28 mouse cellular contexts compared by ENCODE assay signal in genomic region chr16:52980995-52981394, GRCm38 (mm10).
"Had no signal": no experiment of that assay in that cellular context is flagged by ENCODE, and none has a peak within 500 bp of the region (broad histone marks: within the 10 kb centered on the region; RNA-seq: fewer than 3 reads in every experiment).

No protein-coding gene starts in this region.

- H3K4me3 ChIP-seq: limb, embryonic 10.5 days; limb, embryonic 12.5 days; limb, embryonic 13.5 days; limb, embryonic 15.5 days; liver, embryonic 12.5 days; liver, embryonic 13.5 days; liver, embryonic 15.5 days; lung, embryonic 15.5 days; megakaryocyte, embryonic 14.5 days; midbrain, embryonic 10.5 days; midbrain, embryonic 12.5 days; midbrain, embryonic 13.5 days; midbrain, embryonic 15.5 days; myocyte; neural tube, embryonic 12.5 days had no signal

- H3K4me1 ChIP-seq: limb, embryonic 12.5 days; limb, embryonic 15.5 days; liver, embryonic 12.5 days; liver, embryonic 13.5 days; liver, embryonic 15.5 days; lung, embryonic 15.5 days; midbrain, embryonic 10.5 days; midbrain, embryonic 12.5 days; midbrain, embryonic 13.5 days; midbrain, embryonic 15.5 days; neural tube, embryonic 12.5 days had no signal

- DNase-seq: left cerebral cortex, postnatal 4 days; liver; liver, embryonic 13.5 days; liver, postnatal 0 days; lung, adult 18-20 months; lung, adult 2 months; lung, embryonic 14.5 days; lung, postnatal 10 days; lung, postnatal 14 days; lung, postnatal 36 days; lung, postnatal 4 days; midbrain, embryonic 14.5 days had no signal

- H3K27me3 ChIP-seq: limb, embryonic 12.5 days; limb, embryonic 13.5 days; limb, embryonic 15.5 days; liver, embryonic 12.5 days; liver, embryonic 13.5 days; liver, embryonic 15.5 days; lung, embryonic 15.5 days; megakaryocyte, embryonic 14.5 days; midbrain, embryonic 12.5 days; midbrain, embryonic 13.5 days; midbrain, embryonic 15.5 days; neural tube, embryonic 12.5 days had no signal

- H3K36me3 ChIP-seq: limb, embryonic 10.5 days; limb, embryonic 12.5 days; limb, embryonic 13.5 days; limb, embryonic 15.5 days; liver, embryonic 12.5 days; liver, embryonic 13.5 days; liver, embryonic 15.5 days; lung, embryonic 15.5 days; midbrain, embryonic 10.5 days; midbrain, embryonic 12.5 days; midbrain, embryonic 13.5 days; midbrain, embryonic 15.5 days; neural tube, embryonic 12.5 days had no signal

- H3K9ac ChIP-seq: limb, embryonic 12.5 days; limb, embryonic 13.5 days; limb, embryonic 15.5 days; liver, embryonic 12.5 days; liver, embryonic 13.5 days; liver, embryonic 14.5 days; liver, embryonic 15.5 days; liver, postnatal 0 days; lung, embryonic 14.5 days; lung, embryonic 15.5 days; midbrain, embryonic 12.5 days; midbrain, embryonic 13.5 days; midbrain, embryonic 15.5 days; neural tube, embryonic 12.5 days had no signal

- H3K27ac ChIP-seq: limb, embryonic 10.5 days; limb, embryonic 12.5 days; limb, embryonic 13.5 days; limb, embryonic 15.5 days; liver, embryonic 12.5 days; liver, embryonic 13.5 days; liver, embryonic 14.5 days; liver, embryonic 15.5 days; lung, embryonic 15.5 days; macrophage; midbrain, embryonic 10.5 days; midbrain, embryonic 12.5 days; midbrain, embryonic 13.5 days; midbrain, embryonic 15.5 days; neural tube, embryonic 12.5 days had no signal

- H3K9me3 ChIP-seq: limb, embryonic 10.5 days; limb, embryonic 12.5 days; limb, embryonic 13.5 days; limb, embryonic 15.5 days; liver, embryonic 12.5 days; liver, embryonic 13.5 days; liver, embryonic 15.5 days; lung, embryonic 15.5 days; megakaryocyte, embryonic 14.5 days; midbrain, embryonic 10.5 days; midbrain, embryonic 12.5 days; midbrain, embryonic 13.5 days; midbrain, embryonic 15.5 days; neural tube, embryonic 12.5 days had no signal
